Mouse (Mus musculus): Measurements from ENCODE around the gene Ints6. TPM values are rescaled to one million over a fixed set of nuclear protein-coding genes. Genes with fewer than 3 reads are reported as not detected.

The Ints6 gene
- polyA plus RNA-seq, 1 experiment from 2014 or later, result 15.9 TPM

DNA sequence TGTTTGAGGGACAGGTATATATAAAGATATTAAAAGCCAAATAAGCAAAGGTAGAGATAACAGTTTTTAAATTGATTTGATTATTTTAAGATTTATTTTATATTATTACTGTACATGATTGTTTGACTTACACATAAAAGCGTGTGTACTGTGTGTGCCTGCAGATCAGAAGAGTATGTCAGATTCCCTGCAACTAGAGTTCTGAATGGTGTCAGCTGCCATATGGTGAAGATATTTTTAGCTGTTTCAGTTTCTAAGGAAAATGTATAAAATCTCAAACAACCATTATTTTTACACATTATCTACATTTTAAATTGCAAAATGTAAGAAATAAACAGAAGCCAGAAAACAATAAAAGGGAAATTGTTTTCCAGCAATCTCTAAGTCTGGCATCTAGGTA lies 39.3 kb downstream of the Ints6 start:
- no peak overlapping the region for H3K9ac ChIP-seq (ENCODE audit: low read length)
- no peak overlapping the region for H3K27ac ChIP-seq (ENCODE audit: low read depth, low read length)
- no peaks in the 10 kb centered on the region for H3K4me1 ChIP-seq (ENCODE audit: control insufficient read depth, insufficient read depth, low read length)
- no peaks in the 10 kb centered on the region for H3K36me3 ChIP-seq (ENCODE audit: control insufficient read depth, insufficient read depth, low read length)
- H3K4me2 ChIP-seq (ENCODE audit: low read length), result no peak overlapping the region
- H3K9me3 ChIP-seq (replicated peaks; ENCODE audit: control insufficient read depth, low read length), result no peaks in the 10 kb centered on the region
- H3K4me3 ChIP-seq (ENCODE audit: low read depth, low read length), result no peak overlapping the region
- WGBS, result 84% methylated on average over 1 of the region's 1 CpGs
- DNase-seq (ENCODE audit: low spot score), result peak; percentile 1
- no peaks in the 10 kb centered on the region for H3K27me3 ChIP-seq (replicated peaks; ENCODE audit: control insufficient read depth, insufficient read depth, low read length)
- ATAC-seq, result no peak

DNA sequence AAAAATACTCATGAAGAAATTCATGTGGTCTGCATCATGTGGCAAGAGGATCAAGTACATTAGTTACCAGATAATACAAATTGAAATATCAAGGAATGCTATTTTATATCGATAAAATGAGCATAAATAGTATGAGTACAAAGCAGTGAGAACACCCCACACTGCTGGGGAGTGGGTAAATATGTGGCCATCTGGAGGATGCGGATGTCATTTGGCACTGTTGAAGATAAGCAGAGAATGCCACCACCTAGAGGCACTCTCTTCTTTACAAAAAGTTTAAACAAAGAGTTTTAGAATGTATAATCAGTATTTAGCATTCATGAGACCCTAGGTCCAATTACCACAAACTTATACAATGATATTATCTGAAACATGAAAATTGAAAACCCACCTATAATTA lies 42.8 kb downstream of the Ints6 start:
- Histone ChIP-seq H3K4me3 (ENCODE audit: low read depth, low read length) (no peak overlapping the region), H3K9ac (ENCODE audit: low read length) (no peak overlapping the region), H3K27me3 (replicated peaks; ENCODE audit: control insufficient read depth, insufficient read depth, low read length) (no peaks in the 10 kb centered on the region), H3K27ac (ENCODE audit: low read depth, low read length) (no peak overlapping the region), H3K4me2 (ENCODE audit: low read length) (no peak overlapping the region), H3K36me3 (ENCODE audit: control insufficient read depth, insufficient read depth, low read length) (peaks cover 17% of the 10 kb centered on the region), H3K4me1 (ENCODE audit: control insufficient read depth, insufficient read depth, low read length) (no peaks in the 10 kb centered on the region), H3K9me3 (replicated peaks; ENCODE audit: control insufficient read depth, low read length) (no peaks in the 10 kb centered on the region)
- peak; percentile 2 for DNase-seq (ENCODE audit: low spot score)
- no peak for ATAC-seq
- 81% methylated on average over 2 of the region's 2 CpGs for WGBS

DNA sequence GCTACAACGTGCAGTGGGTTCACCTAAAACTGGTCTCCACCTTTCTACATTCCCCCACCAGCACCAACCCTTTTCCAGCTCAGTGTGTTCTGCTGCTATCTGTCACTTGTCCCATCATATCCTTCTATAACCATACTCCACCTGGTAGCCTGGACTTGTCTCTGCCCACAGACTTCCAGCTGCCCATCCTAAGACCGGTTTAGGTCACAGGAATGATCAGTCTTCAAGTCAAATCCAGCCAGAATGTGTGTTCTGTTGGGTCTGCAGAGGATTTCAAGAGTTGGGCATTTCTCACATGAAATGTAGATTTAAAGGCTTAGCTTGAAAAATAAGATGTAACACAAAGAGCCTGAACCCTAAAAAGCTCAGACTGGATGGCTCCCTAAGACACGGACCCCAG lies 87.3 kb downstream of the Ints6 start:
- WGBS, result 93% methylated on average over 3 of the region's 3 CpGs
- H3K9ac ChIP-seq (ENCODE audit: low read length), result no peak overlapping the region
- H3K4me3 ChIP-seq (ENCODE audit: low read depth, low read length), result no peak overlapping the region
- no peak overlapping the region for H3K4me2 ChIP-seq (ENCODE audit: low read length)
- H3K27me3 ChIP-seq (replicated peaks; ENCODE audit: control insufficient read depth, insufficient read depth, low read length), result no peaks in the 10 kb centered on the region
- no peaks in the 10 kb centered on the region for H3K9me3 ChIP-seq (replicated peaks; ENCODE audit: control insufficient read depth, low read length)
- H3K4me1 ChIP-seq (ENCODE audit: control insufficient read depth, insufficient read depth, low read length), result no peaks in the 10 kb centered on the region
- no peak for ATAC-seq
- DNase-seq (ENCODE audit: low spot score), result no peak
- H3K27ac ChIP-seq (ENCODE audit: low read depth, low read length), result no peak overlapping the region
- no peaks in the 10 kb centered on the region for H3K36me3 ChIP-seq (ENCODE audit: control insufficient read depth, insufficient read depth, low read length)

DNA sequence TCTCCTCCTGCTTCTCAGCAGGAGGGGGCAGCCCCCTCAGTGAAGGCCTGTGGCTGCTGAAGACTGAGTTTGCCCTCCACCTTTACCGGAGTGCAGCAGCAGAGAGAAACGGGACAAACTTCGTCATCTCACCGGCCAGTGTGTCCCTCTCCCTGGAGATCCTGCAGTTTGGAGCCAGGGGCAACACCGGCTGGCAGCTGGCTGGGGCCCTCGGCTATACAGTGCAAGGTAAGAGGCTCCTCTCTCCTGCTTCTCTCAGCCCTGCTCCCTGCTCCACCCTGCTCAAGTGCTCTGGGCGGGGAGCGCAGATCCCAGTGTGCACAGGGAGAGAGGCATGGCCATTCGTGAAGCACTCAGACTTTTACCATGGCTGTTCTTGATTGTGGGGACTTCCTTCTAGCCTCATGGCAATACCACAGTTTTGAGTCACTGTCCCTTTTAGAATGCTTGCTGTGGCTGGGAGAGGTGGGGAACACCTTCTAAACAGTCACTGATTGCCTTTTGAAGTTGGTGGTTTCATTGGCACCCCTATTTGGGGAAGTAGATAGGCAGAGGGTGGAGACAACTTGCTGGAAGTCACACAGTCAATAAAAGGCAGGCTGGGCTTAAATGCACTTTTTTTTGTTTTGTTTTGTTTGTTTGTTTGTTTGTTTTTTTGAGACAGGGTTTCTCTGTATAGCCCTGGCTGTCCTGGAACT lies 95.8 kb downstream of the Ints6 start:
- no peaks in the 10 kb centered on the region for H3K9me3 ChIP-seq (replicated peaks; ENCODE audit: control insufficient read depth, low read length)
- whole genome bisulfite sequencing, result 48% methylated on average over 9 of the region's 9 CpGs
- H3K4me2 ChIP-seq (ENCODE audit: low read length), result no peak overlapping the region
- DNase-seq (ENCODE audit: low spot score) (no peak), ATAC-seq (no peak)
- no peaks in the 10 kb centered on the region for H3K4me1 ChIP-seq (ENCODE audit: control insufficient read depth, insufficient read depth, low read length)
- no peak overlapping the region for H3K4me3 ChIP-seq (ENCODE audit: low read depth, low read length)
- H3K36me3 ChIP-seq (ENCODE audit: control insufficient read depth, insufficient read depth, low read length), result no peaks in the 10 kb centered on the region
- no peaks in the 10 kb centered on the region for H3K27me3 ChIP-seq (replicated peaks; ENCODE audit: control insufficient read depth, insufficient read depth, low read length)
- H3K9ac ChIP-seq (ENCODE audit: low read length), result no peak overlapping the region
- H3K27ac ChIP-seq (ENCODE audit: low read depth, low read length), result no peak overlapping the region

DNA sequence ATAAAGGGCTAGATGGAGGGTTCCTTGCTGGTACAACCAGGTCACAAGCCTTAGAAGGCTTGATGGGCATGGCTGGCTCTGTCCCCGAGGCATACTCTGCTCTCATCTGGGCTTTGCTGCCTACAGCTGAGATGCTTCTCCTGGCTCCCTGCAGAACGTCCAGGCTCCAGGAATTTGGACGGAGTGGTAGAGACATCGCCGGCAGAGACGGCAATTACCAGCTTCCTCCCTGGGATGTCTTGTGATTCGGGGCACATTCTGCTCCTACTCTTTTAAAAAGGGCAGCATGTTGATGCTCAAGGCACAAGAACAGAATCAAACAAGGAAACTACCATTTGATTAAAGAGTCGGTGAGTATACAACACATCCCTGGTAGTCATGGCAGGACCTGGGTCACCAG lies 97.6 kb downstream of the Ints6 start, which contains the start of gene Serpine3:
Serpine3 (plus strand) TSS at position 301 of the 400 bp plus-strand sequence.
- Histone ChIP-seq H3K9ac (ENCODE audit: low read length) (no peak within 1 kb of the TSS), H3K4me1 (ENCODE audit: control insufficient read depth, insufficient read depth, low read length) (no peaks in the 10 kb centered on the region), H3K27ac (ENCODE audit: low read depth, low read length) (no peak within 1 kb of the TSS), H3K4me3 (ENCODE audit: low read depth, low read length) (no peak within 1 kb of the TSS), H3K36me3 (ENCODE audit: control insufficient read depth, insufficient read depth, low read length) (no peaks in the 10 kb centered on the region), H3K27me3 (replicated peaks; ENCODE audit: control insufficient read depth, insufficient read depth, low read length) (no peaks in the 10 kb centered on the region), H3K4me2 (ENCODE audit: low read length) (no peak within 1 kb of the TSS), H3K9me3 (replicated peaks; ENCODE audit: control insufficient read depth, low read length) (no peaks in the 10 kb centered on the region)
- WGBS, result 88% methylated on average over 8 of the region's 8 CpGs
- no peak for ATAC-seq
- no peak for DNase-seq (ENCODE audit: low spot score)

DNA sequence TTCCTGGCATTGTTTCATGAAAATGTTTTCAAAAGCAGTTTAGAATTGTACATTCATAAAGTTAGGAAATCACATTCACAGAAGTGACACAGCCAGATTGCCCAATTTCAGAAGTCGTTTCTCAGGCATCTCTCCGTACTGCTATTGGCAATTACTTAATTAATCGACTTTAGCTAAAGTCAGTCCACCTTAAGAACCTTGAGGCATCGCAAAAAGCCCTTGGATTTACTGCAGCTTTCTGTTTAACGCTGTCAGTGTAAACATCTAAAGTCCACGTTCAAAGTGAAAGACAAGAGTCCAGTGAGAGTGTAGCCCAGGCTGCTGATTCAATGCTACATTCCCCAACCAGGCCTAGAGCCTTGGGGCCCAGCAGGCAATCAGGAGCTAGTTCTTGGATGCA lies 98.6 kb downstream of the Ints6 start:
- Histone ChIP-seq H3K4me1 (ENCODE audit: control insufficient read depth, insufficient read depth, low read length) (no peaks in the 10 kb centered on the region), H3K4me2 (ENCODE audit: low read length) (no peak overlapping the region), H3K9me3 (replicated peaks; ENCODE audit: control insufficient read depth, low read length) (no peaks in the 10 kb centered on the region), H3K9ac (ENCODE audit: low read length) (no peak overlapping the region), H3K4me3 (ENCODE audit: low read depth, low read length) (no peak overlapping the region), H3K27me3 (replicated peaks; ENCODE audit: control insufficient read depth, insufficient read depth, low read length) (no peaks in the 10 kb centered on the region), H3K27ac (ENCODE audit: low read depth, low read length) (no peak overlapping the region), H3K36me3 (ENCODE audit: control insufficient read depth, insufficient read depth, low read length) (no peaks in the 10 kb centered on the region)
- DNase-seq (ENCODE audit: low spot score), result no peak
- ATAC-seq, result no peak
- WGBS, result 87% methylated on average over 6 of the region's 6 CpGs

DNA sequence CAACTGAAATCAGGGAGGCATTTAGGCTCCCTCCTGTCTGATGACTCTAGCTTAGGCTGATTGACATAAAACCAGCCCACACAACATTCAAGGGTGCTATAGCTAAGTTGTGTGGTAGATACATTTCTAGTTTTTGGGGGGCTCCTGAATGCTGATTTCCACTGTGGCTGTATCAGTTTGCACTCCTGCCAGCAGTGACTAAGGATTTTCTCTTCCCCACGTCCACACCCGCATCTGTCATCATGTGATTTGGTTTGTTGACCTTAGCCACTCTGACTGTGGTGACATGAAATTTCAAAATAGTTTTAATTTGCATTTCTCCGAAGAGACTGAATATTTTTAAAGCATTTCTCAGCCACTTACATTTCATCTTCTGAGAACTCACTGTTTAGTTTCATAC lies 103.5 kb downstream of the Ints6 start:
- no peak overlapping the region for H3K9ac ChIP-seq (ENCODE audit: low read length)
- H3K27me3 ChIP-seq (replicated peaks; ENCODE audit: control insufficient read depth, insufficient read depth, low read length), result no peaks in the 10 kb centered on the region
- WGBS, result 89% methylated on average over 3 of the region's 3 CpGs
- ATAC-seq (no peak), DNase-seq (ENCODE audit: low spot score) (no peak)
- H3K4me1 ChIP-seq (ENCODE audit: control insufficient read depth, insufficient read depth, low read length), result no peaks in the 10 kb centered on the region
- H3K4me2 ChIP-seq (ENCODE audit: low read length), result no peak overlapping the region
- no peaks in the 10 kb centered on the region for H3K9me3 ChIP-seq (replicated peaks; ENCODE audit: control insufficient read depth, low read length)
- no peak overlapping the region for H3K4me3 ChIP-seq (ENCODE audit: low read depth, low read length)
- no peak overlapping the region for H3K27ac ChIP-seq (ENCODE audit: low read depth, low read length)
- no peaks in the 10 kb centered on the region for H3K36me3 ChIP-seq (ENCODE audit: control insufficient read depth, insufficient read depth, low read length)

DNA sequence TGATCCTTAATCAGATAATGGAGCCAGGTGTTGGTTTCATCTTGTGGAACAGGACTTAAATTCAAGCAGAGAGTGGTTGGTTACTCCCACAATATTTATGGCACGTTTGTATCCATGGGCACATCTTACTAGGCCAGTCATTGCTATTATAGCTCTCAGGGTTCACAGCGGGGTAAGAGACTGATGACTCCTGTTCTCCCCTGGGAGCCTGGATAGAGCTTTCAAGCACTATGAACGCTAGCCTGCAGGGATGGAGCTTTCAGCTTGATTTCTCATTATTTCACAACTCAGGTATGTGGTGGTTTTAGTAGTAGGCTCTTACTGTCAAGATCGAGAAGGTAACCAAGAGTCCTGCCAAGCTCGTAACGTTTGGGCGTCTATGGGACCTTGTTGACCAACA lies 105.0 kb downstream of the Ints6 start:
- H3K4me2 ChIP-seq (ENCODE audit: low read length), result no peak overlapping the region
- H3K27ac ChIP-seq (ENCODE audit: low read depth, low read length), result no peak overlapping the region
- H3K9ac ChIP-seq (ENCODE audit: low read length), result no peak overlapping the region
- no peaks in the 10 kb centered on the region for H3K27me3 ChIP-seq (replicated peaks; ENCODE audit: control insufficient read depth, insufficient read depth, low read length)
- WGBS, result 84% methylated on average over 7 of the region's 7 CpGs
- H3K4me1 ChIP-seq (ENCODE audit: control insufficient read depth, insufficient read depth, low read length), result no peaks in the 10 kb centered on the region
- H3K36me3 ChIP-seq (ENCODE audit: control insufficient read depth, insufficient read depth, low read length), result no peaks in the 10 kb centered on the region
- no peak overlapping the region for H3K4me3 ChIP-seq (ENCODE audit: low read depth, low read length)
- no peaks in the 10 kb centered on the region for H3K9me3 ChIP-seq (replicated peaks; ENCODE audit: control insufficient read depth, low read length)
- no peak for DNase-seq (ENCODE audit: low spot score)
- ATAC-seq, result no peak

DNA sequence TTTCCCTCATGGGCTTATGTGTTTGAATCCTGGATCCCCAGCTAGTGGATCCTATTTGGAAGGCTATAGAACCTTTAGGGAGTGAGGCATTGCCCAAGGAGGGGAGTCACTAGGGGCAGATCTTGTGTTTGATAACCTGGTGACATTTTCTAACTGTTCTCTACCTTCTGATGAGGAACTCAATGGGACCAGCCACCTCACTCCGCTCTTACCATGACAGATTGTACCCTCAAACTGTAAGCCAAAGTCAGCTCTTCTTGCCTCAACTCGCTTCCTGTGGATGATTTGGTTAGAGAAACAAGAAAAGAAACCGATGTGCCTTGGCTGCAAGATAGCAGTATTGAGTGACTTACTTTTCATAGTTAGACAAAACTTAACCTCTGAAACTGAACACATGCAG lies 109.2 kb downstream of the Ints6 start:
- no peak for DNase-seq (ENCODE audit: low spot score)
- Histone ChIP-seq H3K27ac (ENCODE audit: low read depth, low read length) (no peak overlapping the region), H3K27me3 (replicated peaks; ENCODE audit: control insufficient read depth, insufficient read depth, low read length) (no peaks in the 10 kb centered on the region), H3K9ac (ENCODE audit: low read length) (no peak overlapping the region), H3K9me3 (replicated peaks; ENCODE audit: control insufficient read depth, low read length) (no peaks in the 10 kb centered on the region), H3K4me1 (ENCODE audit: control insufficient read depth, insufficient read depth, low read length) (no peaks in the 10 kb centered on the region), H3K36me3 (ENCODE audit: control insufficient read depth, insufficient read depth, low read length) (no peaks in the 10 kb centered on the region), H3K4me3 (ENCODE audit: low read depth, low read length) (no peak overlapping the region), H3K4me2 (ENCODE audit: low read length) (no peak overlapping the region)
- no peak for ATAC-seq
- 88% methylated on average over 3 of the region's 3 CpGs for WGBS

Data from forebrain, embryonic 14.5 days (tissue).